Mouse (Mus musculus) kidney, embryonic 15.5 days (tissue): ENCODE data around the gene AL732309.1. TPM values are rescaled to one million over a fixed set of nuclear protein-coding genes. Genes with fewer than 3 reads are reported as not detected.

Source experiments
- ATAC-seq: fragments of 200-750 bp; cut with Nextera tagmentation; replicated peaks from 2 replicates; pipeline ENCODE4 v1.8.0; 2017; ENCODE audit warnings: moderate TSS enrichment; ENCODE audit not compliant: low FRiP score
- H3K27ac ChIP-seq: fragments of 300-500 bp; sonication (generic); 2 replicates; pipeline ENCODE4 v1.5.1; 2015; ENCODE audit warnings: mild to moderate bottlenecking, inconsistent platforms
- H3K27me3 ChIP-seq: fragments of 300-500 bp; sonication (generic); 2 replicates; pipeline ENCODE4 v1.6.1; 2015; ENCODE audit warnings: inconsistent platforms
- H3K36me3 ChIP-seq: fragments of 300-500 bp; sonication (generic); 2 replicates; pipeline ENCODE4 v1.6.1; 2015; ENCODE audit warnings: inconsistent platforms
- H3K4me1 ChIP-seq: fragments of 300-500 bp; sonication (generic); 2 replicates; pipeline ENCODE4 v1.6.1; 2015; ENCODE audit warnings: inconsistent platforms
- H3K4me2 ChIP-seq: fragments of 300-500 bp; sonication (generic); 2 replicates; pipeline ENCODE4 v1.6.1; 2015; ENCODE audit warnings: moderate library complexity, mild to moderate bottlenecking, inconsistent platforms
- H3K4me3 ChIP-seq: fragments of 300-500 bp; sonication (generic); replicated peaks from 2 replicates; pipeline ENCODE4 v1.5.1; 2015; ENCODE audit warnings: mild to moderate bottlenecking, inconsistent platforms
- H3K9ac ChIP-seq: fragments of 300-500 bp; sonication (generic); 2 replicates; pipeline ENCODE4 v1.6.1; 2015; ENCODE audit warnings: mild to moderate bottlenecking, inconsistent platforms
- H3K9me3 ChIP-seq: fragments of 300-500 bp; sonication (generic); replicated peaks from 2 replicates; pipeline ENCODE4 v1.6.1; 2016; ENCODE audit warnings: inconsistent platforms
- WGBS: fragments of 180-500 bp; shearing (Covaris S2); methylation state at CpG from one replicate; pipeline ENCODE4 v1.1.7; 2015; ENCODE audit warnings: mixed read lengths; 5-methylcytosine and 5-hydroxymethylcytosine counted together
- polyA plus RNA-seq: library from polyadenylated mRNA; unstranded; fragments of >200 nt; fragmentation: Nextera tagmentation; extraction: Ambion mirVana; gene quantifications from 2 replicates; pipeline ENCODE4 v1.2.1, GENCODE M21; 2015

AL732309.1 gene
- 5.3 and 5.4 TPM in 2 replicates for polyA plus RNA-seq

DNA sequence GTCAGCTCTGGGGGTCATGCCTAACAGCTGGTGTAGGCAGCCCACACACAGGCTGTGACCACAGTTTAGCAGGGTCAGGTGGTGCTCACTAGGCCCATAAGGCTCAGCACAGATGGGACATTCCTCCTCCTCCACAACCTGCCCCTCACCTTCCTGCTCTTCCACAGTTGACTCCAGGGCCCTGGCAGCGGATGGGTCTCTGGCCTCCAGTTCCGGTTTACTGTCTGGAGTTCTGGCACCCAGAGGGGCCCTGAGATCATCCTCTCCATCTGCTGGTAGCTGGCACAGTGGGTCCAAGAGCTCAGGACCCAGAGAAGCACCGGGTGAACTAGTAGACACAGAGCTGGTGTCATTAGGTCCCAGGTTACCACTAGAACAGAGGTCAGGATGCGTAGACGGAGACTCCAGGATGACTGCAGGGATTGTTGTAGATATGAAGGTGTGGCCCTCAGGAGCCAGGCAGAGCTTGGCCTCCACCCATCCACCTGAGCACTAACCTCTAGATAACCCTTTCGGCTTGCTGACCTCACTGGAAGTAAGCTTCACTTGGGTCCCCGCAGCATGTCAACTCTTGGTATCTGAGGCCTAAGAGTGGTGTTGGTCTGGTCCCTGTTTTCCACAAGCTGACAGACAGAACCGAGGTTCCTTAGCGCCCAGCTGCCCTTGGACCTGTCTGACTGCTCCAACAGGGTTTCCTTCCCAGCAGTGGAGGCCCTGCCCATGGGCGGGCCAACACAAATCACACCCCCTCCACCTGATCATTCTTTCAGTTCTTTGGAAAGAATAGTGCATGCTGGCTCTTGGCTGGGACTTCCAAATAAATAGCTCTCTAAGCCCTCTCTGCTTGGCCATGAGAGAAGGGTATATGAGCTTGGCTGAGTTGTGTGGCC is at the start of gene AL732309.1:
Gene AL732309.1 (minus strand): TSS at position 681 of the 890 bp plus-strand sequence.
- Histone ChIP-seq H3K27ac (no peak within 1 kb of the TSS), H3K4me2 (no peak within 1 kb of the TSS), H3K9ac (no peak within 1 kb of the TSS), H3K9me3 (no peaks in the 10 kb centered on the region), H3K4me3 (no peak within 1 kb of the TSS), H3K27me3 (peaks cover 23% of the 10 kb centered on the region), H3K36me3 (peaks cover 54% of the 10 kb centered on the region), H3K4me1 (peaks cover 19% of the 10 kb centered on the region)
- ATAC-seq = no peak
- 85% methylated on average over 10 of the region's 10 CpGs for WGBS

GRCm38 (mm10) chr2:25293706-25294105 is 47.0 kb upstream of the AL732309.1 start:
- no peak overlapping the region for H3K27ac ChIP-seq
- no peak overlapping the region for H3K9ac ChIP-seq
- no peaks in the 10 kb centered on the region for H3K9me3 ChIP-seq
- peaks cover 30% of the 10 kb centered on the region for H3K4me1 ChIP-seq
- H3K4me2 ChIP-seq = no peak overlapping the region
- peaks cover 83% of the 10 kb centered on the region for H3K27me3 ChIP-seq
- WGBS = 71% methylated on average over 9 of the region's 9 CpGs
- ATAC-seq = no peak
- H3K36me3 ChIP-seq = no peaks in the 10 kb centered on the region
- no peak overlapping the region for H3K4me3 ChIP-seq

- Histone ChIP-seq H3K4me3 (no peak overlapping the region), H3K27ac (no peak overlapping the region), H3K4me1 (peaks cover 30% of the 10 kb centered on the region), H3K36me3 (no peaks in the 10 kb centered on the region), H3K27me3 (peaks cover 91% of the 10 kb centered on the region), H3K4me2 (peak overlapping the region; percentile 61; the same call in 1 of the 2 replicates), H3K9ac (0 out of 2 replicates have a peak overlapping the region, but pooled peaks have one; percentile 17), H3K9me3 (no peaks in the 10 kb centered on the region)
- ATAC-seq = no peak
- 5% methylated on average over 1 of the region's 1 CpGs for WGBS
These were observed 46.2 kb upstream of the AL732309.1 start for GRCm38 (mm10) chr2:25292856-25293255.

- Histone ChIP-seq H3K27me3 (peaks cover 89% of the 10 kb centered on the region), H3K36me3 (no peaks in the 10 kb centered on the region), H3K4me2 (peak overlapping the region; percentile 61), H3K9me3 (no peaks in the 10 kb centered on the region), H3K27ac (no peak overlapping the region), H3K9ac (0 out of 2 replicates have a peak overlapping the region, but pooled peaks have one; percentile 17), H3K4me3 (peak overlapping the region; percentile 40), H3K4me1 (peaks cover 30% of the 10 kb centered on the region)
- peak; percentile 23; the same call in 1 of the 2 replicates for ATAC-seq
- 2% methylated on average over 40 of the region's 43 CpGs for WGBS
These were observed 45.4 kb upstream of the AL732309.1 start for GRCm38 (mm10) chr2:25292054-25292544.

- H3K36me3 ChIP-seq = peaks cover under 1% of the 10 kb centered on the region; the same call in 1 of the 2 replicates
- peaks cover 30% of the 10 kb centered on the region for H3K4me1 ChIP-seq
- H3K4me2 ChIP-seq = peak overlapping the region; percentile 61
- WGBS = 5% methylated on average over 32 of the region's 32 CpGs
- peak overlapping the region; percentile 40 for H3K4me3 ChIP-seq
- no peak overlapping the region for H3K9ac ChIP-seq
- ATAC-seq = 0 out of 2 replicates have a peak, but pooled peaks have one; percentile 16
- no peak overlapping the region for H3K27ac ChIP-seq
- peaks cover 83% of the 10 kb centered on the region for H3K27me3 ChIP-seq
- H3K9me3 ChIP-seq = no peaks in the 10 kb centered on the region
These were observed 44.8 kb upstream of the AL732309.1 start for GRCm38 (mm10) chr2:25291184-25292053.

DNA sequence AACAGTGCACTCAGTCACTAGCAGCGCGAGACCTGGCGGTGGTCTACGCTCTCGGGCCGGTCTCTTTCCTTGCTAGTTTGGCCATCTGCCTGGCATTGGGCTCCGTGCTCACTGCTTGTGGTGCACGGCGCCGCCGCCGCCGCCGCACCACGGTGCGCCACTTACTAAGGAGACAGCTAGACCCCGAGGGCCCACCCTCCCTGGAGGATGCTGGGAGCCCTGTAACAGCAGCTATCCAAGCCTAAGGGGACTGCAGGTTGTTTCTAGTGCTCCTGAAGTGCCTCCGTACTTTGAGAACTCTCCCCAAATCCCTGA is 44.1 kb upstream of the AL732309.1 start:
- Histone ChIP-seq H3K9ac (no peak overlapping the region), H3K9me3 (no peaks in the 10 kb centered on the region), H3K27me3 (peaks cover 77% of the 10 kb centered on the region), H3K36me3 (peaks cover 7% of the 10 kb centered on the region), H3K27ac (no peak overlapping the region), H3K4me3 (peak overlapping the region; percentile 25), H3K4me1 (peaks cover 36% of the 10 kb centered on the region), H3K4me2 (peak overlapping the region; percentile 61)
- no peak for ATAC-seq
- under 1% methylated on average over 18 of the region's 18 CpGs for WGBS

DNA sequence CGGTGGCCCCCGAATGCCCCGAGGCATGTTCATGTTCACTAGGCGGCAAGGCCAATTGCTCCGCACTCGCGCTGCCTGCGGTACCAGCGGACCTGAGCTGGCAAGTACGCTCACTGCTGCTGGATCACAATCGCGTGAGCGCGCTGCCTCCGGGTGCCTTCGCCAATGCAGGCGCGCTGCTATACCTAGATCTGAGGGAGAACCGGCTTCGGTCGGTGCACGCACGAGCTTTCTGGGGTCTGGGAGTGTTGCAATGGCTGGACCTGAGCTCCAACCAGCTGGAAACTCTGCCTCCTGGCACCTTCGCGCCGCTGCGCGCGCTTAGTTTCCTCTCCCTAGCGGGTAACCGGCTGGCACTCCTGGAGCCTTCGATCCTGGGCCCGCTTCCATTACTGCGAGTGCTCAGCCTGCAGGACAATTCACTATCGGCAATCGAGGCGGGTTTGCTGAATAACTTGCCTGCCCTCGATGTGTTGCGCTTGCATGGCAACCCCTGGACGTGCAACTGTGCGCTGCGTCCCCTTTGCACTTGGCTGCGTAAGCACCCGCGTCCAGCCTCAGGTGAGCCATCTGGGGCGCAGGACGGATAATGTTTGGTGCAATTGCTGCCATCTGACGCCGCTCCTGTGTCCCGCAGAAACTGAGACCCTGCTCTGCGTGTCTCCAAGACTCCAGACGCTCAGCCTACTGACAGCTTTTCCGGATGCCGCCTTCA is 43.6 kb upstream of the AL732309.1 start:
- 1% methylated on average over 54 of the region's 54 CpGs for WGBS
- ATAC-seq = no peak
- H3K27ac ChIP-seq = no peak overlapping the region
- no peaks in the 10 kb centered on the region for H3K9me3 ChIP-seq
- peaks cover 12% of the 10 kb centered on the region for H3K36me3 ChIP-seq
- H3K9ac ChIP-seq = no peak overlapping the region
- peaks cover 72% of the 10 kb centered on the region for H3K27me3 ChIP-seq
- H3K4me3 ChIP-seq = peak overlapping the region; percentile 25
- peaks cover 36% of the 10 kb centered on the region for H3K4me1 ChIP-seq
- H3K4me2 ChIP-seq = peak overlapping the region; percentile 61

DNA sequence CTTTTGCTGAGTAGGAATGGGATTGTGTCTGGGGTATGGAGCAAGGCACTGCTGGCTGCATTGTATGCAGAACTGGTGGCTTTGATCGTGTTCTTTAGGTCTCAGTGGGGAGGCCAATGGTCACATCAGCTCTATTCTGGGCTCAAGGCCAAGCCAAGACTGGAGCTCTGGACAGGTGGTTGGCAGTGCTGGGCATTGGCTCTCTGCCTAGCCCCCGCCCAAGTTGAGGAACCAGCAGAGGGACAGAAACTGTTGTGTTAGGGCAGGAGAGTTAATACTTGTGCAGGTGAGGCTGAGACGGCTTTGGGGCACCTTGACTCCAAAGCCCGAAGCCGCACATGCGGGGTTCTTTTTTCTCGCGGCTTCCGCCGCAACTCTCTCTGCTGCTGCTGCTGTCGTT is 43.0 kb upstream of the AL732309.1 start, which contains the start of gene Lrrc26:
Gene Lrrc26 (plus strand): TSS at position 265 of the 400 bp plus-strand sequence.
- peaks cover 18% of the 10 kb centered on the region for H3K36me3 ChIP-seq
- no peak for ATAC-seq
- peak within 1 kb of the TSS; percentile 61 for H3K4me2 ChIP-seq
- H3K9me3 ChIP-seq = no peaks in the 10 kb centered on the region
- H3K27me3 ChIP-seq = peaks cover 66% of the 10 kb centered on the region
- no peak within 1 kb of the TSS for H3K9ac ChIP-seq
- no peak within 1 kb of the TSS for H3K27ac ChIP-seq
- peaks cover 36% of the 10 kb centered on the region for H3K4me1 ChIP-seq
- H3K4me3 ChIP-seq = peak within 1 kb of the TSS; percentile 25
- WGBS = 8% methylated on average over 11 of the region's 11 CpGs

DNA sequence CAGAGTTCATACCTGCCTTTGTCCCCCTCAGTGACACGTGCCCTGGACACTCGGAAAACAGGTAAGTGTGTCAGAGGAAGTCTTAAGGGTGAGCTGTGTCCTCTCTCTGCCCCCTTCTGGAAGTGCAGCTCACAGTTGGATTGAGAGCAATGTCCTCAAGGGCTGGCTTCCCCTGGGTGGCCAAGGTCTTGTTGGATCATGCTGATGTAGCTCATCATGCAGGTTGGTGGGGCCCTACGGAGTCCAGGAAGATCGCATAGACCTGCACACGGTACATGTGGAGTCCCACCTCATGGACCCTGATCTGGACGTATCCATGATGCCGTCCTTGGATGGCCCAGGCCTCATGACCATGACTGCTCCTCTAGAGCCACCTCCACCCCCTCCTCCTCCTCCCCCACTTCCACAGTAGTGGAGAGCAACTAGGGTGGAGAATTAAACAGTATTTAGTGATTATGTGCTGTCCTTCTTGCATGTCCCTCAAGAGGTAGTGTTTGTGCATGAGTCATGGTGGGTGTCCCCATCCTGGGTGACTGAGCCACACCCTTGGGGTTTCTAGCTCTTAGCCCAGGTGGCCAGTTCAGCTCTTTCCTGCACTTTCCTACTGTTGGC is 42.2 kb upstream of the AL732309.1 start:
- H3K4me3 ChIP-seq = no peak overlapping the region
- no peak overlapping the region for H3K27ac ChIP-seq
- peaks cover 26% of the 10 kb centered on the region for H3K36me3 ChIP-seq
- 83% methylated on average over 7 of the region's 7 CpGs for WGBS
- H3K9ac ChIP-seq = no peak overlapping the region
- H3K27me3 ChIP-seq = peaks cover 62% of the 10 kb centered on the region
- no peaks in the 10 kb centered on the region for H3K9me3 ChIP-seq
- ATAC-seq = no peak
- H3K4me2 ChIP-seq = no peak overlapping the region
- H3K4me1 ChIP-seq = peaks cover 36% of the 10 kb centered on the region

DNA sequence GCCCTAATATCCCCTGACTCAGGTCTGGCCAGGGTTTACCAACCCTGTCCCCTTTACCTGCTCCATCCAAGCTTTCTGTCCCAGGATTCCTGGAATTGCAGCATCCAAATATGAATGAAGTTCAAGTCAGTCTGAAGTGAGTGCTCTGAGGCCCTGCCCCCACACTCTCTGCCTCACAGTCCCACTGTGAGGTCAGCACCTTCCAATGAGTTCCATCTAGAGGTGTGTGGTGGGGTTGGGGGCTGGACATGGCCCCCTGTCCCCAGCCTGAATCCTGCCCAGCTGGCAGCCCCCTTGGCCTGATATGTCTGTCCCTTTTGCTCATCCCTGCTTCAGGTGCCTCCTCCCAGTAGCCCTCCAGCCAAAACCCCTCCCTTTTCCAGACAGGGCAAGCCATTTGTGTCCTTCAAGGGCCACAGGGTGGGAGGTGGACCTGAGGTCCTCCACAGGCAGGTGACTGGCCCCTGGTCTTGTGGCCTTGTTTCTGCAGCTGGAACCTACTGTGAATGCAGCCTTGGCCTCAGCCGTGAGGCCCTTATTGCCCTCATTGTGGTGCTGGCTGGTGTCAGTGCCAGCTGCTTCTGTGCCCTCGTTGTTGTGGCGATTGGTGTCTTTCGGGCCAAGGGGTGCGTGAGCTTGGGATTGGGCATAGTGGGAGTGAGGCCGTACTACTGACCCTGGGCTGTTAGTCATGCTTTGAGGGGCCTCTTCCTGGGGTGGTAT is 41.4 kb upstream of the AL732309.1 start, which contains the start of gene Tmem210:
Gene Tmem210 (plus strand): TSS at position 219 of the 723 bp plus-strand sequence.
- no peak for ATAC-seq
- H3K27me3 ChIP-seq = peaks cover 54% of the 10 kb centered on the region

More for the DNA sequence above, 41.4 kb upstream of the AL732309.1 start, which contains the start of gene Tmem210:
- Histone ChIP-seq H3K4me1 (peaks cover 36% of the 10 kb centered on the region), H3K4me2 (no peak within 1 kb of the TSS), H3K27ac (0 out of 2 replicates have a peak within 1 kb of the TSS, but pooled peaks have one; percentile 61), H3K4me3 (no peak within 1 kb of the TSS), H3K9me3 (no peaks in the 10 kb centered on the region), H3K36me3 (peaks cover 34% of the 10 kb centered on the region), H3K9ac (no peak within 1 kb of the TSS)
- 85% methylated on average over 6 of the region's 6 CpGs for WGBS
